Mouse (Mus musculus): ENCODE data around the gene Snx29.

Snx29 gene

DNA sequence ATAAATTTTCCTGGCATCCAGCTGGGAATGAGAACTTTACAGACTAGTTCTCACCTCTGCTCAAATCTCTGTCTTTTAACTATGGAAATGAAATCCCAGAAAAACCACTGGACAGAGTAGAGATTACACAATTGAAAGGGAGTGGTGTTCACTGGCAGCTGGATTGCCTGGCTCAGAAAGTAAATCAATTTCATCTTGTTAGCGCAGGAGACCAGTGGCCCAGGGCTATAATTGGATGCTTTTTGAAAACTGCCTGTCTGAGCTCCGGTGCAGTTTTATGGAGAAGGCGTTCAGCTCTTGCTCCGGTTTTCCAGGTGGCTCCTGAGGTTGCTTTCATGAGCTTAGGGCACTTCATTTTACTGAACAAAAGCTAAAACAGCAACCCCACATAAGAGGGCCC is 371.7 kb downstream of the Snx29 start:
- no peak for DNase-seq

DNA sequence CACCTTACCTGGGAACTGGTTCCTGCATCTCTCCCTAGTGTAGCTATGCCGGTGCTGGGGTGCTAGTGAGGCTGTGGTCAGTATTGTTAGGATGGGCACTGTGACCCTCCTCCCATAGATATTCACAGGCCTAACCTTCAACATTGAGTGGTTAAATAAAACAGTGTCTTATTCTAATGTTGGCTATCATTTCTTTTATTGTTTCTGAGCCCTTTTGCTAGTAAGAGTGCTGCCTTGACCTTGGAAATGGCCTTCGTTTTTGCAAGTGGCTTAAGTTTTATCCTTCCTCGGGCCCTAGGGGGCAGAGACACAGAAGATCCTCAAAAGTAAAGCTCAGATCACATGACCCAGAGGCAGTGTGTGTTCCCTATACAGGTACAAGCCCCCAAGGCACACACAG is 374.1 kb downstream of the Snx29 start:
- DNase-seq, result no peak

DNA sequence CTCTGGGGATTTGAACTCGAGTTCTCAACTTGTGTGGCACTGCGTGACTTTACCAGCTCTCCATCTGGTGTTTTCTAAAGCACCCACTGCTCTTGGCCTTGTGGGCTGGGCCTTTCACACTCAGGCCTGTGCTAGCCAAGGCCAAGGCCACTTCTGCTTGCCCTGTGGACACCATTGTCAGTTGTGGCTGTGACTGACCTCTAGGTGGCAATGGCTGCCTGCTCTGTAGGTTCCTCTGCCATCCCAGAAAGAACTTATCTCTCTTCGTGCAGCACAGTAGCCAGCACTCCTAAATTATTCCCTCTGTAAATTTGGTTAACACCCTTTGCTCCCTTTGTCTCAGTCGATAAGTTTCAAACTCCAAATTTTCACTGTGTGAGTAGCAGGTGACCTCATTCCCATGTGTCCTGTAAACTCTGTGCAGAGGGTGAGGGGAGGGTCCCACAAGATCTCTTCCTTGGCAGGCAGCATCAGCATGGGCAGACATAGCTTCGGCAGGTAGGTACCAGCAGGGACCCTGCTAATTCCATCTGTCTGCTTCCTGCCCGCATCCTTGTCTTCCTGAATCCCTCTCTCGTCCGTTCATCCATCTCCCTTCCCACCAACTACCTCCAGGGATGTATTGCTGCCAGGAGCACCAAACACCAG is 375.1 kb downstream of the Snx29 start:
- DNase-seq, result peak; percentile 22

DNA sequence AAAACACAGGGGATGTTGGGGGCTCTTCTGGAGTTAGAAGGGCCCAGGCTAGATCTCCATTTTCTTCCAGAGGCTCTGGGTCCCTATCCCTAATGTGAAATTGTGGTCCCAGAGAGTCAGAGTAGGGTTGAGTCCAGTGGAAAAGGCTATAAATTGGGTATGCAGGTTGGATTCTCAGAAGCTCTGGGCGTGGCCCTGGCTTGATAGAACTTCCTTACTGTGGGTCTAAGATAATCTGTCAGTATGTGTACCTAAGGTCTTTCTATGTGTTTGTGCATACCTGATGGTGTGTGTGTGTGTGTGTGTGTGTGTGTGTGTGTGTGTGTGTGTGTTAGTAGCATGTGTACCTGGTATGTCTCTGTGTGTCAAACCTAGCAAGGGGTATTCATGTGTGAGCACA is 378.9 kb downstream of the Snx29 start:
- DNase-seq, result no peak

DNA sequence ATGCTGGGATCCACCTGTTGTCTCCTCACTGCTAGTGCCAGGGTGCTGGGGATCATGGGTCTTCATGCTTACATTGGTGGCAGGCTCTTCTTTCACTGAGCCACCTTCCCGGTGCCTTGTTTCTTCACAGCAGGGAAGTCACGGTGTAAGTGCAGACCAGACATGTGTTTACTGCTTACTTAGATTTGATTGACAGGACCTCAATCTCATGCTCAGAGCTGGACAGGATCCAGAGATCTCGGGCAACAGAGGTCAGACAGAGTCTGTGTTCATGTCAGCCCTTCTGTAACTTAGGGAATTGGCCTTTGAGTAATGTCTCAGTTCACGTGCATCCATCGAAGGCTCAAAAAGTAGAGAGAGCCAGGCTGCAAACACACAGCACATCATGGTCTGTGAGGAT is 381.4 kb downstream of the Snx29 start:
- DNase-seq, result no peak

DNA sequence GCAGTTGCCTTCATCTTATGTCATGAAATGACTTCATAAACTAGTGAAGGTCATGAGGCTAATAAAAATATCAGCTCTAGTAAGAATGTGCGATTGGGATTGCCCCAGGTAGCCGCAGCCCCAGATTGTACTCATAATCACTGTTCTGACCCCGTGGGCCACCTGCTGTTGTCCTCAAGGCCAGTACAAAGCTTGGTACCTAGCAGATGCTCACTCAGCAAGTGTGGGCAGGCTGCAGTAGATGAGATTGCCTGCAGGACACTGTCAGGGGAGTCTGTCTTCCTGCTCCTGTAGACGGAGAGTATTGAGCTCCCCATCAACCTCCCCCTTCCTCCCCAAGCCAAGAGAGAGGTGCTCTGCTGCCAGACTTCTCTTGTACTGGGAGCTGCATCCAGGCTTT is 382.7 kb downstream of the Snx29 start:
- DNase-seq, result no peak

DNA sequence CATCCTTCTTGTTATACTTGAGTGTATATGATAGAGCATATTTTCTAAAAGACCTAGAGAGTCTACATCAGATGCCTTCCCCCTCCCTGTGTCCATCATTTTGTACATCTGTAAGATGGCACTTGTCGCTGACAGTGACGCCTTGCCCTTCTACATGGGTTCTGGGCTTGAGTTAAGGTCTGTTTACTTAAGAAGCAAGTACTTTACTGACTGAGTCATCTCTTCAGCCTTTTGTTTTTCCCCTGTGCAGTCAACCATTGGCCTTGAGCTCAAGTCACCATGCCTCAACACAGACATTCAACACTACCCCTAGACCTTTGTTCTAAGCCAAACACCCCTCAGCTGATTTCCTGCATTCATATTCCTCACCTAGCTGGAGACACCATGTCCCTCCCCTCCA is 385.4 kb downstream of the Snx29 start:
- DNase-seq, result no peak

DNA sequence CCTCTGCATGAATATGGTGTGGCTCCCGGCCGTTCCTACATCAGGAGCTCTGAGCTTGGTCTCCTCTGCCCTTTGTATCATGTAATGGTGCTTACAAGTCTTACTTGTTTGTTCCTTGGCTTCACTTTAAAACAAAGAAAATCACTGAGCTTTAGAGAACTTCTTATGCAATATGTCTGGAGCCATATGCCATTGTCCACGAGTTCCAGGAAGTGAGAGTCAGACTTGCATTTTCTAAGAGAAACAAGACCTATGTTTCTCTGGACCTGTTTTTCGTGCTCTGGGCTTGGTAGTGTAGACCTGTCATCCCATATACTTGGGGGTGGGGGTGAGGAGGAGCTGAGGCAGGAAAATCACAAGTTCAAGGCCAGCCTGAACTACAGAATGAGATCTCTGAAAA is 386.7 kb downstream of the Snx29 start:
- DNase-seq, result no peak

DNA sequence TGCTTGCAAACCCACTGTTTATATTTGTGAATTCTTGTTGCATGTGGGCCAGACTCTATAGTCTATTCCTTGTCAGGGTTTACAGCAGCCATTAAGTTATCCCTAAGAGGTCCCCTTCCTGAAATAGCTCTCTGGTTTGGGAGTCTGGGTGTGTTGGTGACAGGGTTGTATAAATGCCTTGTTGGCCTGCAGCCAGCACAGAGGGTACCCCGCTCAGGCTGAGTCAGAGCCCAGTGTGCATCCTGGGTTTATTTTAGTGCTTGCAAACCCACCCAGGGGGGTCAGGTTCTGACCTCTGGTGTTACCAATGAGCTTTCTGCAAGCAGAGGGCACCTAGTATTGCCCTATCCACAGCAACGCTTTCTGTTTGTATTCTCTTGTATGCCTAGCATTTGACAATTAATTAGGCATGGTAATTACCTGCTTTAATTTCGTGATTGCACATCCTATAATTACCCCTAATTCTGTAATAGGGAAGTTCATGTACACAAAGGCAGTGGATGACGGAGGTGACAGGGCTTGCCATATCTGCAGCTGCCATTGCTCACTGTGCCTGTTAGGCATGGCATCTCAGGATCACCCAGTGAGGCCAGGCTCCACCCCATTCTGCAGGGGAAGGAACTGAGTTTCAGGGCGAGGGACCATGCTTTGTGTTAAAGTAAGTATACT is 387.4 kb downstream of the Snx29 start:
- DNase-seq, result no peak

DNA sequence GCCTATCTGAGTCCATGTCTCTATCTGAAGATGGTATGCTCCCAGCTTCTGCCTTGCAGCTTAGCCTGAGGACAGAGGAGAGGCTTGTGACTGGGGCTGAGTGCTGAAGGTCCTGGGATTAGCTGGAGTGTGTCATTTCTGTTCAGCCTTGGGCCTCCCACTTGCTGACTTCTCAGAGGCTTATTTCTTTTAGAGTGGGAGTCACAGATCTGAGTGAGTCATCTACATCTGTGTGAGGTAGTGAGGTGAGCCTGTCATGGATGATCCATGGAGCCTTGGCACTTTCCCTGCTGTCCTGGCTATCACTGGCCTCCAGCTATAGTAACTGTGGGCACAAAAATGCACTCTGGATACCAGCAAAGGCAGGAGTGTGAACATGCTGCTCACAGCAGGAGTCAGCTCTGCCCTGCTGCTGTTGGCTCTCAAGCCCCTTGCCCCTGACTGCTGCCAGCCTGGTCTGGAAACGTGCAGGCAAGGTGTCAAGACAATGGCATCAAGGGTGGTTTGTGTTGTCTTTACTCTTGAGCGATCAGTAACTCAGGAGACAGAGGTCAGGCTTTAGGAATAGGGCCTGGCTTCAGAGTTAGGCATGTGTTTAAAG is 390.7 kb downstream of the Snx29 start:
- DNase-seq, result no peak

DNA sequence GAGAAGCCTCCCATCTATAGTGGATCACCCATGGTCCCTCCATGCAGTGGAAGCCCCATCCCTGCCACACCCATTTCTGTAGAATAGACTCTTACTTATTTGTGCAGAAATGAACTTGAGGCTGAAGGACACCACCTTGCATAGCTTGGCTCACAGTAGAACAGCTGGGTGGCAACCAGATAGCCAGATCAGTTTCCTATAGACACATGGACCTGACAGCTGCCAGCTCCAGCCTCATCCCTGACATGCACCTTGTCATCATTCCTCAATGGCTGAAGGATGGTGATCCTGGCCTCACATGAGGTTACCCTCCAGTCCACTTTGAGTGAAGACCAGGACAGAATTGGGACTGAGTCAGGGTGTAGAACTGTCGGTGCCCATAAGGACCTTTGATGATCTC is 394.2 kb downstream of the Snx29 start:
- DNase-seq, result no peak

DNA sequence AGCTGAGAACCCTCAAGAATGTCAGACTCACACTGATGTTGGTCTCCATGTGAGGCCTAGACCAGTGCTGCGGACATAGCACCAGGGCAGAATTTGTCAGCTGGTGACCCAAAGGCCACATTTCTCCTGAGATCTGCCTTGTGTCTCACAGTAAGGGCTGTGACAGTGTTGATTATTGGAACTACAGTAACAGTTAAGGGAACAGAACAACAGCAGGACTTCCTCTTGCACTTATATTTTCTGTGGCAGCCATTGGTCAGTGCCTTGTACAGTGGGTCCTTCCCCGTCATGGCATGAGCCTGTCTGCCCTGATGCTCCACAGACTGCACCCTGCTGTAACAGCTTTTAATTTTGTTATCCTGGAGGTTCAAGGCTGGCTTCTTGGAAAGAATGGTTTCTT is 403.2 kb downstream of the Snx29 start:
- DNase-seq, result no peak

DNA sequence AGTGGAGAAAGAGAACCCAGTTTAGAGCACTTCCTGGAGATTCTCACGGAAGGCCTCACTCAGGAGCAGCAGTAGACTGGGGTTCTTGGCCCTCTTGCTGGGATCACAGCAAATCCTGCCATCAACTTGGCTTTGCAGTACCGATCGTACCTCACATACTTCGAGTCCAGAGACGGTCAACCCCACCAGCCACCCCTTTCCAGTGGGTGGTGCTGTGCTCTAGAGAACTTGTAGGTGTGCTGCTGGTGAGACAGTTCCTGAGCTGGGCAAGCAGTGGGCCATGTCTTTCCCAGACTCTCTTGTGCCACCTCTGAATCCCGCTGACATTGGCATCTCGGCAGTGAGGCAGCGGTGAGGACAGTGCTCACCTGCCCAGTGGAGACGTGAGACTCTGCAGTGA is 404.6 kb downstream of the Snx29 start:
- no peak for DNase-seq

DNA sequence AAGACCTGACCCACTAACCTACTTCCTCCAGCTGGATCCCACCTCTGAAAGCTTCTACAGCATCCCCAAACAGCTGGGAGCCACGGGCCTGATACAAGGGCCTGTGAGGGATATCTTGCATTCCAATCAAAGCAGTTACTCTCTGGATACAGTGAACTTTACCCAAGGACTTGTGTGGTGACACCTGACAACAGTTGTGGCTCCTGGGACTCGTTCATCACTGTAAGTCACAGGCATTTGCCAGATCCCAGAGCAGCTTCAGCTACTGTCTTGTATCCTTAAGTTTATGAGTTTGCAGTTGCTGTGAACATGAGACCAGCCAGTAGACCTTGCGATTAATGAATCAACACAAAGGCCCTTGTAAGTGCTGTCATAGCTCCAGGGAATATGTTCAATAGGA is 405.4 kb downstream of the Snx29 start:
- DNase-seq, result no peak

DNA sequence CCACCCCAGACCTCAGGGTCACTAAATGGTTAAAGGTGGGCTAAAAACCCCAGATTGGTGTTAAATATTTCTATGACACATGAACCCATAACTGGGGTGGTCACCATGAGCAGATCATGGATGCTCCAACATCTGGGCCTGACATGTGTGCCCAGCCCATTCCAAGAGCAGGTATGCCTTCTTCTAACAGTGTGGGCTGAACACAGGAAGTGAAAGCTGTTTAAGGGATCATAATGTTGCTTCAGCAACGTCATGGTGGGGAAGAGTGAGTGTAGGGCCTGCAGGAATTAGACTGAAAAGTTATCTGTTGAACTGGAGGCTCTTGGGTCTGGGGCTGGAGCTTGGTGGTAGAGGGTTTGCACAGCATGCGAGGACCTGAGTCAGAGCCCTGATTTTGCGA is 405.9 kb downstream of the Snx29 start:
- no peak for DNase-seq

DNA sequence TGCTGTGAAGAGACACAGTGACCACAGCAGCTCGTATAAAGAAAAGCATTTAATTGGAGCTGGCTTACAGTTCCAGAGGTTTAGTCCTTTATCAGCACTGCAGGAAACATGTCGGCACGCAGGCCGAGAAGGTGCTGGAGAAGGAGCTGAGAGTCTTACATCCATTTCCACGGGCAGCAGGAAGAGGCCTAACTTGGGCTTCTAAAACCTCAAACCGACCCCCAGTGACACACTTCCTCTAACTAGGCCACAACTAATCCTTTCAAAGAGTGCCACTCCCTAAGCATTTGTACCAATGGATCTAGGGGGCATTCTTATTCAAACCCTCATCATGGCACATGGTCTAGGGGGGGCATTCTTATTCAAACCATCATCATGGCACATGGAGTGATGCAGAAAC is 406.4 kb downstream of the Snx29 start:
- no peak for DNase-seq

DNA sequence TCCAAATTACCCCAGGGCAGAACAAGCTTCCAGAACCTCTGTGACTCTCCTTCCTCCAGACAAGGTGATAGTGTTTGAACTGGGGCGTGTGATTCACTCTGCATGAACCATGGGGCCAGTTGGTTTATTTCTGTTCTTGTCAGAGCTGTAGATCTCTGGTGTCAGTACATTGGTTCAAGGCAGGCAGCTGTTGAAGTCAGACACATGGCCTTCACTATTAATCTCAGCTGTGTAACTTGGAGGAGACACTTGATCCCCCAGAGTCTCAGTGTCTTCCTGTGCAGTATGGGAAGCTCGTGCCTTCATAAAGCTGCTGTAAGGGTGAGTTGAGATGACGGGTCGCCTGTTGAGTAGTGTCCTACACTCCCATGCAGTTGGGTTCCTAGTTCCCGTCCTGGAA is 407.1 kb downstream of the Snx29 start:
- no peak for DNase-seq

DNA sequence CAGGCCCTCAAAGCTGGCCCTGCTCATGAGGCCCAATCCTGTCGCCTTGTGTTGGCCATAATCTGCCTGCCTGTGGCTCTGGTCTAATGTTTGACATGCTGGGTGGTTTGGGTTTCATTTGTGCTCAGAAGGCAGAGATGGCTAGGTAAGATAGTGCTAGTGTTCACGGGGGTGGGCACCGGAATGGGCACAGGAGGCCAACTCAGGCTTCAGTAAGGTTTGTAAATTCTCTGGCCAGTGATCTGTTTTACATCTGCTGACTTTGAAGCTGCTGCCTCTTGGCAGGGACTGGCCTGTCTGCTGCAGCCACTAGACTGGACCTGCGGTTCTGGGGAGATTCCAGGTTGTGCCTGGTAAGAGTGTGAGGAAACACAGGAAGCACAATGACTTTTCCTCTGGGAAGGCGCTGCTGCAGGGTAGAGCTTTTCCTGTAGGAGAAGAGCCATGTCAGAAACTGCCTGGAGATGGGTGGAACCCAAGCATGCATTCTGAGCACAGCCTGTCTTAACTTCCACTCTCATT is 408.4 kb downstream of the Snx29 start:
- DNase-seq, result no peak

DNA sequence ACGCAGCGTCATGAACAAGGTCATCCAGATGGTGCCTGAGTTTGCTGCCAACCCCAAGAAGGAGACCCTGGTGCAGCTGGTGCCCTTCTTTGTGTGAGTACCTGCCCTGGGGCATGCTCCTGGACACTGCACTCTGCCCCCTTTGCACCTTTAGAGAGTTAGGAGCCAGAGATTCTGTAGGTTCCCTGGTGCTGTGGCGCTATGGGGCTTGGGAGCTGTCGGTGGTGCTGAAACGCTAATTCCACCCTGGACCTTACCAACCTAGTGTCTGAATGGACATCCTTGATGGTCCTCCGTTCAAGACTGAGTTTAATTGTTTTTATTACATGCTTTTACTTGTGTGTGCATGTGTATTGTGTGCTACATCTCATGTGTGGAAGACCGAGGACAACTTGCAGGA is 415.6 kb downstream of the Snx29 start:
- no peak for DNase-seq

DNA sequence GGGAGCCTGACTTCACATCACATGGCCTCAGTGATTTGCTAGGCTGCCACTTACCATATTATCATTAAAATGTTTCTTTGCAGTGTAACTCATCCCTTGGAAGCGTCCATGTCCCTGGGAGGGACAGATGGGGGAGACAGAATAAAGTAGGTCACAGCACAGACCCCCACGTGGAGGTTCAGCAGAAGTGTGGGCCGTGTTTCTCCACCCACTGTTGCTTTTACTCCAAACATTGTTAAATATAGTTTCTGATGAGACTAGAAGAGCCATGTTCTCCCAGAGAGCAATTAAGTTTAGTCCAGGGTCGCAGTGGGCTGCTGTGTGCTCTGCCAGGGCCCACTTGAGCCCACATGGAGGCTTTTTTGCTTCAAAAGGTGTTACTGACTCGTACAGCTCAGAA is 419.2 kb downstream of the Snx29 start:
- no peak for DNase-seq

DNA sequence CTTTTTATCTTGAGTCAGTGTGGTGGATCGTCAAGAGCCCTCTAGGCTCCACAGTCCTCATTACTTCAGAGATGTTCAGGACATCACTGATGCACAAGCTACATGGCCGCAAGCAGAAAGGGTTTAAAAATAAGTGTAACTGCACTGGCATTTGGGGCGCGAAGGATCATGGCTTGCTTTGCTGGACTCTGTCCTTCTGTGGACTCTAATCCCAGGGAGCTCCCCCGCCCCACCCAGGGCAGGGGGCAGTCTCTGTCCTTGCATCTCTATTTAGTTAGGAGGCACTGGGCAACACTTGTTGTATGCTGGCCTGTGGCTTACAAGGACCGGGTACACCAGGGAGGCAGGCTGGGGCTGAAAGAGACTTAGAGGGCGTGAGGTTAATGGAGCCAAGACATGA is 419.6 kb downstream of the Snx29 start:
- no peak for DNase-seq

DNA sequence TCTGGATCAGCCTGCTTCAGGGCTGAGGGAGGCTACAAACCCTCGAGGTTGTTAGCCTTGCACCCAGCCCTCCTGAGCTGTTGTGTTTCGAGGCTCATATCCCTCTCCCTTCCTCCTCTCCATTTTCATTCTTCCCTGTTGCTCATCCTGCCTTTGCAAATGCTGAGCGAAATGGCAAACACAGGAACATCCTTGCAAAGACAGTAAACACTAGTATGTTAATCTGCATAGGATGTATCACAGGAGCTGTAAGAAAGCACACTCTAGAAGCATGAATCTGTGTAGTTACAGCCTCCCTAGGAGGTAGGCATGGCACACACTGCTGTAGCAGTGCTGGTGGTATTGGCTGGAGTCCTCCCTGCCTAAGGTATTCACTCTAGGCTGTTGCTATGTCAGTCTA is 420.3 kb downstream of the Snx29 start:
- DNase-seq, result no peak

DNA sequence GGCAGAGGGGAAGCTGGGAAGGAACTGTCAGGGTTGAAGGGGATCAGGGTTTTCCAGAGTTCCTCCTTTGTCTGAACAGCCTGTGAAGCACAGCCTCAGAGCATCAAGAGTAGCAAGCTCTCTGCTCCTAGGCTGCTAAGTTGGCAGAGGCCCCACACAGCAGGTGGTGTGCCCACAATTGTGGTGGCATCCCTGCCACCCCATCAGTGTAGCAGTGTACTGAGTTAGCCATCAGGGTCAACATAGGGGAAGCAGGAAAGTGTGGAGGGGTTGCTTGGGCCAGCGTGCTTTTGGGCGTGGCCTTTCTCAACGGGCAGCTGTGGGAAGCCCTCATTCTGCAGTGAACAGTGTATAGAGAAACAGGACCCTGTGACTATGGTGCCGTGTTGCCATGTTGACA is 421.0 kb downstream of the Snx29 start:
- no peak for DNase-seq

DNA sequence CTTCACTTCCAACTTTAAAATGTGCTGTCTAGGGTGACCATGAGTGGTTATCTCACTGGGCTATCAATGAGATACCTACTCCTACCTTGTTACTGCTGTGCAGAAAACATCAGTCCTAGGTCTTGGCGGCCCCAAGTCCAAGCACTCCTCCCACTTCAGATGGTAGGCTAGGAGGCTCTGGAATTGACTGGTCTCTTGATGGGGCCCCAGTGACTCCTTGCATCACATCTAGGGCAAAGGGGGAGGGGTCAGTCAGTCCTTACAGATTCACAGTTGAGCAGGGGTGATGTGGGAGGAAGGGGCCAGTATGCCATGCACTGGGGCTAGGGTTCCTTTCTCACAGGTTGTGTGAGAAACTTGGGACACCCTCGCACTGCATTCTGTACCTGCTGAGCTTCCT is 423.3 kb downstream of the Snx29 start:
- no peak for DNase-seq

DNA sequence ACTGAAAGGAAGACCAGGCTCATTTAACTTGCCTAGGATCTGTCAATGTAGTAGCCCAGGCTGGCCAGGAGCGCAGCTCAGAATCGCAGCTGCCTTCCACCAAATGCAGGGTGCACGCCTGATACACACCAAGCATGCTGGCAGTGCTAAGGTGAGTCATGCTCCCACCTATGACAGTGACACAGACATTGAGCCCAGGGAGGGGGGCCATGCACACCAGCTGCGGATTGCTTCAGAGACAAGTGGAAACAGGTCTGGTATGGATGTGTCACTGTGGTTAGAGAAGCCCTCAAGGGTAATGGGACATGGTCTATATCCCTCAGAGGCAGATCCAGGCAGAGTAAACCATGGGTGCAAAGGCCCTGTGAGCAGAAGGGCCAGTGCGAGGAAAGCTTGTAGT is 425.2 kb downstream of the Snx29 start:
- DNase-seq, result no peak
